Mouse (Mus musculus) liver, embryonic 14 days (tissue): ENCODE measurements around the gene Zmym6. TPM values are rescaled to one million over a fixed set of nuclear protein-coding genes. Genes with fewer than 3 reads are reported as not detected.

Experiments
- polyA plus RNA-seq: library from polyadenylated mRNA; depleted of rRNA; stranded (reverse); fragments of >200 nt; gene quantifications from 2 replicates; pipeline ENCODE4 v1.2.3, GENCODE M21; 2012; rRNA removed

Zmym6 gene
- polyA plus RNA-seq: 2.7 and 4.1 TPM in 2 replicates

DNA sequence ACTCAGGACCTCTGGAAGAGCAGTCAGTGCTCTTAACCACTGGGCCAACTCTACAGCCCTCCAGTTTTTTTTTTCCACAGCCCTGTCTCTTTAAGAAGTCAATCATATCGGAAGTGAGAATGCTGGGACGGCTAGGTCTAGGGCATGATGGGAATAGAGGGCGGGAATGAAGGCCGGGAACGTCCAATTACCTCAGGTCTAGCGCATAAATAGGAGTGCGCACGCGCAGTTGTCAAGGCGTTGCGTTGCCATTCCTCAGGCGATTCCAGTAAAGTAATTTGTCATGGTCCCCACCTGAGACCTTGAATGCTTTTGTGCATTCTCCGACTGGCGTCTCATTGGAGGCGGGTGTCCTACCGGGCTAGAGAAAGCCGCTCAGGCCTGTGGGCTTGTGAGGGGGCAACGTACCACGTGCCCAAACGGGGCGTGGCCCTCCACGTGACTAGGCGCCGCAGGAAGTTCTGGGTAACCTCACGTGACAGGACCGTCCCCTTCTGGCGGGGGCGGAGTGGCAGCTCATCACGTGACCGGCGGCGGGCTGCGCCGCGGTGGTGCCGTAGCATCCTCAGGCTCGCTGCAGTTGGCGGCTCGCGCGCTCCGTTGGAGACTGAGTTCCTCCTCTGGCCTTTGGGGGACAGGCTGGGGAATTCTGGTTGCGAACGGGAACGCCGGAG, at the start of gene Zmym6:
Gene Zmym6 (plus strand): TSS at position 509 of the 674 bp plus-strand sequence.

GRCm38 (mm10) chr4:127060585-127061290, 16.4 kb upstream of the Zmym6 start, which contains the start of gene Zmym1:
Zmym1 (minus strand) TSS chr4:127061152.

GRCm38 (mm10) chr4:127123391-127123790, 46.2 kb downstream of the Zmym6 start, which contains the start of gene Tmem35b:
Tmem35b (plus strand) TSS chr4:127123691.

GRCm38 (mm10) chr4:127168914-127169345, 91.7 kb downstream of the Zmym6 start, which contains the start of gene Dlgap3:
Dlgap3 (plus strand) TSS chr4:127169204.

Other genes with a start within 250 kb of the Zmym6 start
- gene Zmym4, start 109.2 kb upstream of the Zmym6 start, polyA plus RNA-seq: 3.4 and 3.6 TPM in 2 replicates
- gene Sfpq, start 56.1 kb upstream of the Zmym6 start, polyA plus RNA-seq: 112 and 132 TPM in 2 replicates
- 4.5 TPM in 2 replicates for gene Zmym1, start 16.2 kb upstream of the Zmym6 start, polyA plus RNA-seq
- 2.9 and 3.4 TPM in 2 replicates for gene Tmem35b, start 46.3 kb downstream of the Zmym6 start, polyA plus RNA-seq
- gene Dlgap3, start 91.8 kb downstream of the Zmym6 start, polyA plus RNA-seq: 0.18 and 0.22 TPM in 2 replicates
- gene Smim12, start 166.4 kb downstream of the Zmym6 start, polyA plus RNA-seq: 13.5 and 14.2 TPM in 2 replicates
- 2.1 and 2.7 TPM in 2 replicates for gene Gja4, start 236.7 kb downstream of the Zmym6 start, polyA plus RNA-seq